Mouse (Mus musculus) thymus, adult 2 months (tissue): ENCODE measurements around the gene Dnpep.

Source experiments
- CTCF ChIP-seq: fragments of 200-500 bp; IDR thresholded peaks from 2 replicates; pipeline ENCODE4 v1.5.1; 2012; ENCODE audit warnings: mild to moderate bottlenecking, control low read depth, low read length, moderate library complexity, borderline replicate concordance; ENCODE audit not compliant: control insufficient read depth, poor library complexity, insufficient read depth; ENCODE audit errors: extremely low read depth
- POLR2A ChIP-seq: fragments of 200-500 bp; IDR thresholded peaks from 2 replicates; pipeline ENCODE4 v1.6.1; 2012; ENCODE audit warnings: mild to moderate bottlenecking, low read length, control low read depth, moderate library complexity; ENCODE audit not compliant: control insufficient read depth, poor library complexity, insufficient read depth; ENCODE audit errors: extremely low read depth

DNA sequence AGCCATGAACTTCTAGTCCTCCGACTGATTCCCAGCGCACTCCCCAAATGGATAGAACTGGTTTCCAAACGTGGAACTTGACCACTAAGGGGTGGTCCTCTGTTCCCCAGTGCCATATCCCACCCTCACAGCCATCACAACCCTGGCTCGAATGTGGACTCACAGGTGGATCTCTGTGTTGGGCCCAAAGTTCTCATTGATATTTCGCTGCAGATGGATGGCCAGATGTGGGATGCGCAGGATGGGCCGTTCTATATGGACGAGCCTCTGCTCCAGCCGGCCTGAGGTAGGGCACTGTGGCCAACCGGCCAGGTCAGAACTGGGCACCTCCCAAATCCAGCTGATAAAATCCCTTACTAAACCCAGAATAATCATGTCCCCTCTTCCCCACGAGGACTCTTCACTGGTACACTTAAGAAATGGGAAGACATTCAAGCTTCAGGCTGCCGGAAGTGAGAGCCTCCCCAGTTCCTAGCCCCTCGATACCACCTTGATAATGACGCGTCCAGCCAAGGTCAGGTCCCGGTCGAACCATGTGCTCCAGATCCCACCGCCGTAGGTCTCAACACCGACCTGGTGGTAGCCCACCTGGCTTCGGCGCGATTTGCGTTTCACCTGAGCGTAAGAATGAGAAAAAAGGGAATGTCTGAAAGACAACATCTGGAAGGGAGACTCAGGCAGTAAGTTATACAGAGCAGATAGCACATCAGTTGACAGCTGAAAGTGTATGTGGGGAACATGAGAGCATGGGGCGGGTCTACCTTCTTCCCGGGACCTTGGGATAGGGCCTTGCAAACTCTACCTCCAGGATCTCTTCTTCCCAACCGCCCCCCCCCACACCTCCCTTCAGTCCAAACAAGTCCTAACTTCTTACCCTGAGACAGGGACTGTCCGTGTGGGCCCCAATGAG is 2.1 kb downstream of the Dnpep start:
- no peak for TF ChIP-seq CTCF
- TF ChIP-seq POLR2A = no peak
